Mouse (Mus musculus) stomach, embryonic 14.5 days (tissue): ENCODE results near the gene Tmem198. TPM values are rescaled to one million over a fixed set of nuclear protein-coding genes. Genes with fewer than 3 reads are reported as not detected.

Experiments used
- ATAC-seq: fragments of 200-750 bp; cut with Nextera tagmentation; 2 replicates; pipeline ENCODE4 v1.8.0; 2017; ENCODE audit warnings: low read depth, moderate TSS enrichment; ENCODE audit not compliant: insufficient number of reproducible peaks, insufficient read depth, low FRiP score
- H3K27ac ChIP-seq: fragments of 300-500 bp; sonication (generic); 2 replicates; pipeline ENCODE4 v1.5.1; 2014; ENCODE audit warnings: mild to moderate bottlenecking, low read length, moderate library complexity, mixed read lengths
- H3K27me3 ChIP-seq: fragments of 300-500 bp; sonication (generic); 2 replicates; pipeline ENCODE4 v1.6.1; 2014; ENCODE audit warnings: low read length, control low read depth, mixed read lengths; ENCODE audit not compliant: control insufficient read depth, insufficient read depth
- H3K36me3 ChIP-seq: fragments of 300-500 bp; sonication (generic); 2 replicates; pipeline ENCODE4 v1.6.1; 2014; ENCODE audit warnings: mild to moderate bottlenecking, control low read depth, low read length, moderate library complexity, mixed read lengths; ENCODE audit not compliant: control insufficient read depth, insufficient read depth
- H3K4me1 ChIP-seq: fragments of 300-500 bp; sonication (generic); 2 replicates; pipeline ENCODE4 v1.6.1; 2014; ENCODE audit warnings: low read length, control low read depth, mixed read lengths; ENCODE audit not compliant: control insufficient read depth, insufficient read depth
- H3K4me2 ChIP-seq: fragments of 300-500 bp; sonication (generic); replicated peaks from 2 replicates; pipeline ENCODE4 v1.6.1; 2014; ENCODE audit warnings: low read depth, low read length, control low read depth
- H3K4me3 ChIP-seq: fragments of 300-500 bp; sonication (generic); 2 replicates; pipeline ENCODE4 v1.5.1; 2014; ENCODE audit warnings: low read depth, low read length, control low read depth
- H3K9ac ChIP-seq: fragments of 300-500 bp; sonication (generic); replicated peaks from 2 replicates; pipeline ENCODE4 v1.6.1; 2014; ENCODE audit warnings: low read depth, mild to moderate bottlenecking, control low read depth, low read length, moderate library complexity, mixed read lengths
- H3K9me3 ChIP-seq: fragments of 300-500 bp; sonication (generic); 2 replicates; pipeline ENCODE4 v1.6.1; 2016; ENCODE audit warnings: low read depth, low read length, control low read depth; ENCODE audit not compliant: control insufficient read depth
- WGBS: fragments of 180-500 bp; shearing (Covaris S2); extraction: QIAGEN DNeasy Blood & Tissue Kit; methylation state at CpG from one replicate; pipeline ENCODE4 v1.1.7; 2014; 5-methylcytosine and 5-hydroxymethylcytosine counted together
- polyA plus RNA-seq: library from polyadenylated mRNA; unstranded; fragments of >200 nt; fragmentation: Nextera tagmentation; extraction: Ambion mirVana; gene quantifications from 2 replicates; pipeline ENCODE4 v1.2.1, GENCODE M21; 2014

Tmem198 gene
- polyA plus RNA-seq, 1 experiment from 2014 or later = 1.6 TPM

GRCm38 (mm10) chr1:75443247-75444024, 35.9 kb upstream of the Tmem198 start:
- Histone ChIP-seq H3K27me3 (peaks cover 3% of the 10 kb centered on the region; the same call in 1 of the 2 replicates), H3K4me3 (no peak overlapping the region), H3K27ac (no peak overlapping the region), H3K9ac (no peak overlapping the region), H3K36me3 (peaks cover 9% of the 10 kb centered on the region; the same call in 1 of the 2 replicates), H3K9me3 (no peaks in the 10 kb centered on the region), H3K4me1 (peaks cover 23% of the 10 kb centered on the region; the same call in 1 of the 2 replicates), H3K4me2 (no peak overlapping the region)
- no peak for ATAC-seq
- WGBS = 40% methylated on average over 13 of the region's 13 CpGs

- ATAC-seq = no peak
- H3K4me2 ChIP-seq = no peak overlapping the region
- H3K9me3 ChIP-seq = no peaks in the 10 kb centered on the region
- H3K4me1 ChIP-seq = peaks cover 30% of the 10 kb centered on the region; the same call in 1 of the 2 replicates
- no peak overlapping the region for H3K27ac ChIP-seq
- H3K27me3 ChIP-seq = peaks cover 7% of the 10 kb centered on the region
- H3K9ac ChIP-seq = no peak overlapping the region
- H3K36me3 ChIP-seq = peaks cover 9% of the 10 kb centered on the region; the same call in 1 of the 2 replicates
- 43% methylated on average over 3 of the region's 3 CpGs for WGBS
- H3K4me3 ChIP-seq = no peak overlapping the region
Observed at GRCm38 (mm10) chr1:75444208-75444607, 35.1 kb upstream of the Tmem198 start.

- no peak for ATAC-seq
- Histone ChIP-seq H3K4me2 (peak overlapping the region; percentile 24; the same call in 1 of the 2 replicates), H3K27me3 (peaks cover 17% of the 10 kb centered on the region), H3K27ac (no peak overlapping the region), H3K36me3 (peaks cover 8% of the 10 kb centered on the region; the same call in 1 of the 2 replicates), H3K9ac (no peak overlapping the region), H3K4me3 (no peak overlapping the region), H3K9me3 (no peaks in the 10 kb centered on the region), H3K4me1 (peaks cover 37% of the 10 kb centered on the region; the same call in 1 of the 2 replicates)
- WGBS = 19% methylated on average over 9 of the region's 9 CpGs
Observed at GRCm38 (mm10) chr1:75445141-75445701, 34.1 kb upstream of the Tmem198 start.

GRCm38 (mm10) chr1:75445751-75446611, 33.4 kb upstream of the Tmem198 start:
- peaks cover 6% of the 10 kb centered on the region; the same call in 1 of the 2 replicates for H3K36me3 ChIP-seq
- H3K4me2 ChIP-seq = peak overlapping the region; percentile 24; the same call in 1 of the 2 replicates
- peak overlapping the region; percentile 17; the same call in 1 of the 2 replicates for H3K4me3 ChIP-seq
- H3K9me3 ChIP-seq = no peaks in the 10 kb centered on the region
- 3% methylated on average over 22 of the region's 22 CpGs for WGBS
- H3K9ac ChIP-seq = no peak overlapping the region; the same call in 1 of the 2 replicates
- ATAC-seq = peak; percentile 19; the same call in 1 of the 2 replicates
- peaks cover 44% of the 10 kb centered on the region for H3K4me1 ChIP-seq
- peak overlapping the region; percentile 22; the same call in 1 of the 2 replicates for H3K27ac ChIP-seq
- peaks cover 25% of the 10 kb centered on the region for H3K27me3 ChIP-seq

- WGBS = 3% methylated on average over 20 of the region's 20 CpGs
- no peak for ATAC-seq
- H3K27me3 ChIP-seq = peaks cover 31% of the 10 kb centered on the region
Observed at GRCm38 (mm10) chr1:75446656-75447055, 32.7 kb upstream of the Tmem198 start.

GRCm38 (mm10) chr1:75447265-75448051, 31.9 kb upstream of the Tmem198 start:
- peaks cover 47% of the 10 kb centered on the region for H3K4me1 ChIP-seq
- H3K4me2 ChIP-seq = no peak overlapping the region; the same call in 1 of the 2 replicates
- no peak overlapping the region for H3K4me3 ChIP-seq
- H3K27me3 ChIP-seq = peaks cover 31% of the 10 kb centered on the region
- no peak overlapping the region for H3K9ac ChIP-seq
- H3K27ac ChIP-seq = no peak overlapping the region
- H3K36me3 ChIP-seq = peaks cover 2% of the 10 kb centered on the region; the same call in 1 of the 2 replicates
- no peaks in the 10 kb centered on the region for H3K9me3 ChIP-seq
- ATAC-seq = 0 out of 2 replicates have a peak, but pooled peaks have one; percentile 2
- WGBS = 6% methylated on average over 10 of the region's 10 CpGs

More at GRCm38 (mm10) chr1:75446656-75447055, 32.7 kb upstream of the Tmem198 start:
- peaks cover 6% of the 10 kb centered on the region; the same call in 1 of the 2 replicates for H3K36me3 ChIP-seq
- peaks cover 47% of the 10 kb centered on the region for H3K4me1 ChIP-seq
- H3K9ac ChIP-seq = no peak overlapping the region
- peak overlapping the region; percentile 22; the same call in 1 of the 2 replicates for H3K27ac ChIP-seq
- peak overlapping the region; percentile 24; the same call in 1 of the 2 replicates for H3K4me2 ChIP-seq
- no peak overlapping the region for H3K4me3 ChIP-seq
- no peaks in the 10 kb centered on the region for H3K9me3 ChIP-seq

- 8% methylated on average over 7 of the region's 7 CpGs for WGBS
- H3K4me3 ChIP-seq = no peak overlapping the region
- no peaks in the 10 kb centered on the region for H3K9me3 ChIP-seq
- H3K27me3 ChIP-seq = peaks cover 31% of the 10 kb centered on the region
- H3K4me1 ChIP-seq = peaks cover 47% of the 10 kb centered on the region
- H3K4me2 ChIP-seq = no peak overlapping the region; the same call in 1 of the 2 replicates
- ATAC-seq = no peak
- H3K36me3 ChIP-seq = no peaks in the 10 kb centered on the region
- no peak overlapping the region for H3K27ac ChIP-seq
- H3K9ac ChIP-seq = no peak overlapping the region
Observed at GRCm38 (mm10) chr1:75448052-75448431, 31.3 kb upstream of the Tmem198 start.
